Mouse (Mus musculus) lung, postnatal 0 days (tissue): Measurements from ENCODE around the gene Ephx3. TPM values are rescaled to one million over a fixed set of nuclear protein-coding genes. Genes with fewer than 3 reads are reported as not detected.

Source experiments
- ATAC-seq: fragments of 200-750 bp; cut with Nextera tagmentation; 2 replicates; pipeline ENCODE4 v1.8.0; 2017; ENCODE audit warnings: moderate library complexity
- DNase-seq: peaks from one replicate; pipeline ENCODE4 v3.0.0-alpha.2; 2016; ENCODE audit warnings: low spot score
- H3K27ac ChIP-seq: fragments of 300-500 bp; sonication (generic); 2 replicates; pipeline ENCODE4 v1.5.1; 2014; ENCODE audit warnings: antibody characterized with exemption, mild to moderate bottlenecking, low read length, mixed read lengths
- H3K27me3 ChIP-seq: fragments of 300-500 bp; sonication (generic); replicated peaks from 2 replicates; pipeline ENCODE4 v1.6.1; 2014; ENCODE audit warnings: low read length, mixed read lengths; ENCODE audit not compliant: insufficient read depth
- H3K36me3 ChIP-seq: fragments of 300-500 bp; sonication (generic); 2 replicates; pipeline ENCODE4 v1.6.1; 2014; ENCODE audit warnings: low read length, mixed read lengths; ENCODE audit not compliant: insufficient read depth
- H3K4me1 ChIP-seq: fragments of 300-500 bp; sonication (generic); 2 replicates; pipeline ENCODE4 v1.6.1; 2014; ENCODE audit warnings: antibody characterized with exemption, low read depth, low read length, mixed read lengths; ENCODE audit not compliant: insufficient read depth
- H3K4me2 ChIP-seq: fragments of 300-500 bp; sonication (generic); replicated peaks from 2 replicates; pipeline ENCODE4 v1.6.1; 2014; ENCODE audit warnings: low read depth, mild to moderate bottlenecking, low read length, moderate library complexity, mixed read lengths
- H3K4me3 ChIP-seq: fragments of 300-500 bp; sonication (generic); 2 replicates; pipeline ENCODE4 v1.5.1; 2014; ENCODE audit warnings: low read depth, low read length
- H3K9ac ChIP-seq: fragments of 300-500 bp; sonication (generic); replicated peaks from 2 replicates; pipeline ENCODE4 v1.6.1; 2014; ENCODE audit warnings: low read depth, mild to moderate bottlenecking
- H3K9me3 ChIP-seq: fragments of 300-500 bp; sonication (generic); 2 replicates; pipeline ENCODE4 v1.6.1; 2016; ENCODE audit warnings: low read length, mixed read lengths
- CTCF ChIP-seq: IDR thresholded peaks from 2 replicates; pipeline ENCODE4 v1.5.1; 2016; ENCODE audit warnings: antibody characterized with exemption, mild to moderate bottlenecking
- EP300 ChIP-seq: IDR thresholded peaks from 2 replicates; pipeline ENCODE4 v1.6.1; 2016; ENCODE audit warnings: antibody characterized with exemption, mild to moderate bottlenecking, control low read depth
- WGBS: fragments of 180-500 bp; shearing (Covaris S2); extraction: QIAGEN DNeasy Blood & Tissue Kit; methylation state at CpG from one replicate; pipeline ENCODE4 v1.1.7; 2014; 5-methylcytosine and 5-hydroxymethylcytosine counted together
- polyA plus RNA-seq: library from polyadenylated mRNA; unstranded; fragments of >200 nt; fragmentation: Nextera tagmentation; extraction: Ambion mirVana; gene quantifications from 2 replicates; pipeline ENCODE4 v1.2.1, GENCODE M21; 2015

Gene Ephx3
- polyA plus RNA-seq, 1 experiment from 2014 or later: 0.23 TPM

DNA sequence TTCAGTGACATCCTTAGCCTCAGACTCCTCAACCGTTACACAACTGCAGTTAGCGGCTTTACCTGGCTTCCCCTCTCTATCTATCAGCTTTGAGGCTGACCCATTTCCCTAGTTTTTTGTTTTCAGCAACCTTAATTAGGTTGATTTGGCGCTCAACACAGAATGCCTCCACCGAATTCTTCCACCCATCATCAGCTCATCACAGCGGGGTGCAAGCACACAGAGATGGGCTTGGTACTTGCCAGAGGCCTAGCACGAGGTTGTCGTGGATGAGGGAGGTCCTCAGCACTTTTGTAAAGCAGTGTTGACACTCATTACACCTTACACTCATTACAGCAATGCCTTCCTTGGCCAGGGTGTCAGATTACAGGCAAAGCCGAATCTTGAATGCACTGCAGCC lies 6.3 kb downstream of the Ephx3 start:
- Histone ChIP-seq H3K36me3 (no peaks in the 10 kb centered on the region), H3K4me3 (no peak overlapping the region), H3K27me3 (no peaks in the 10 kb centered on the region), H3K27ac (no peak overlapping the region), H3K4me1 (no peaks in the 10 kb centered on the region), H3K9me3 (no peaks in the 10 kb centered on the region), H3K9ac (no peak overlapping the region), H3K4me2 (no peak overlapping the region)
- 40% methylated on average over 8 of the region's 8 CpGs for WGBS
- TF ChIP-seq CTCF: no peak
- no peak for TF ChIP-seq EP300
- no peak for DNase-seq
- no peak for ATAC-seq

DNA sequence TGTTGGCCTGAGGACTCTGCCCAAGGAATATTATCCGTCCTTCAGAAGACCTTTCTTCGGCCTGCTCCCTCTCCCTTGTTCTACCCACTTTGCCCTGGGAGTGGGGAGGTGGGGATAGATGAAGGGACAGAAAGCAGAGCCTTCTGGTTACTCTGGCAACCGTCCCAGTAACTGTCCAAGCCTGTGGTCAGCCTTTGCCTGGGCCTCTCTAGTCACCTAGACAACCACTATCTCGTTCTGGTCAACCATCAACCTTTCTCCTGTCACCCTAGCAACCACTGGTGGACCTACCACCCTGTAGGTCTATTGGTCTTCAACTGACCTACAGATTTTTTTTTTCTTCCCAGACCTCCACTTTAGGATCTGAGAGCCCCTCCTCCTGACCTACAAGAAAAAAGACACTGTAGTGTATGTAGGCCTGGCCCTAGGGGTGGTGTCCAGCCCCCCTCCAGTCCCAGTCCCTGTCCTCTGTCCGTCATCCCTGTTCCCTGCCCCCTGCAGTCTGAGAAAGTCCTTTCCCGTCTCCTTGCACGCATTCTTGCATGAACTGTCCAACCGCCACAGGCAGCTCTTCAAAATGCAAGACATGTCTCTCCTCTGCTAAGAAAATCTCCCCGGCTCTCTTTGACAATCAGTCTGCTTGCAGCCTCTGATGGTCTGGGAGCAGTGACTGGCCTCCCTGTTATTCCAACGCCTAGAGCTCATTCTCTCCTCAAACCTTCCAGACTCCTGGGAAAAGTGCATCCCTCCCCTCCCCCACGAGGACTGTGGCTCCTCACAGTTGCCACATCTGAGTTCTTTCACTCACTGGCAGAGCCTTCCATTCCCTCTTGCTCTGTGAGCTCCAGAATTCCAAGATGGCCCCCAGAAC lies 9.5 kb downstream of the Ephx3 start:
- Histone ChIP-seq H3K27me3 (no peaks in the 10 kb centered on the region), H3K4me3 (no peak overlapping the region), H3K4me1 (no peaks in the 10 kb centered on the region), H3K36me3 (no peaks in the 10 kb centered on the region), H3K9me3 (no peaks in the 10 kb centered on the region), H3K9ac (no peak overlapping the region), H3K27ac (no peak overlapping the region), H3K4me2 (no peak overlapping the region)
- WGBS: 33% methylated on average over 11 of the region's 11 CpGs
- ATAC-seq (peak; percentile 32; the same call in 1 of the 2 replicates), DNase-seq (no peak)
- no peak for TF ChIP-seq EP300
- no peak for TF ChIP-seq CTCF

DNA sequence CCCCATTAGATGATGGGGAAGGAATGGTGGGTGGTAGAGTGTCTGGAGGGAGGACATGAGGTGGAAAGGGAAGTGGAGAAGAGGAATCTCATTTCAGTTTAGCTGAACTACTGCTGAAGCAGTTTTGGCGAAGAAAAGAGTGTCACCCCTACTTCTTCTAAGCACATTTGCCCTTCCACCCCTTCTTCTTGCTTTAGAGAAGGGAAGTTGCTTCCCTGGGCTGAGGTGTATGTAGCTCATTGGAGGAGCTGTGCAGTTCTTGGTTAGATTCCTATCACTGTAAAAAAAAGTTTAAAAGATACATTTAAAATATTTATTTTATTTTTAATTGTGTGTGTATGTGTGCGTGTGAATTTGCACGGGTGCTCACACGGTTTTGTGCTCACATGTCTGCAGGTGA lies 12.4 kb downstream of the Ephx3 start:
- Histone ChIP-seq H3K9me3 (no peaks in the 10 kb centered on the region), H3K9ac (no peak overlapping the region), H3K27me3 (no peaks in the 10 kb centered on the region), H3K4me1 (no peaks in the 10 kb centered on the region), H3K4me2 (no peak overlapping the region), H3K27ac (no peak overlapping the region), H3K36me3 (no peaks in the 10 kb centered on the region), H3K4me3 (no peak overlapping the region)
- TF ChIP-seq EP300 (no peak), CTCF (no peak)
- ATAC-seq: no peak
- DNase-seq: no peak
- WGBS: 79% methylated on average over 4 of the region's 4 CpGs

GRCm38 (mm10) chr17:32173166-32173565 lies 16.2 kb downstream of the Ephx3 start:
- peak; percentile 36 for DNase-seq
- 49% methylated on average over 7 of the region's 7 CpGs for WGBS
- no peaks in the 10 kb centered on the region for H3K9me3 ChIP-seq

GRCm38 (mm10) chr17:32172485-32172884 lies 16.9 kb downstream of the Ephx3 start:
- no peaks in the 10 kb centered on the region for H3K36me3 ChIP-seq
- H3K27ac ChIP-seq: no peak overlapping the region
- DNase-seq (no peak), ATAC-seq (peak; percentile 42; the same call in 1 of the 2 replicates)
- H3K9me3 ChIP-seq: no peaks in the 10 kb centered on the region
- TF ChIP-seq EP300: no peak
- TF ChIP-seq CTCF: no peak
- H3K4me1 ChIP-seq: no peaks in the 10 kb centered on the region
- no peak overlapping the region for H3K4me3 ChIP-seq
- no peak overlapping the region for H3K9ac ChIP-seq
- no peaks in the 10 kb centered on the region for H3K27me3 ChIP-seq
- H3K4me2 ChIP-seq: no peak overlapping the region
- WGBS: 68% methylated on average over 2 of the region's 2 CpGs

More at GRCm38 (mm10) chr17:32173166-32173565, 16.2 kb downstream of the Ephx3 start:
- Histone ChIP-seq H3K4me1 (no peaks in the 10 kb centered on the region), H3K27ac (no peak overlapping the region), H3K4me3 (no peak overlapping the region), H3K4me2 (no peak overlapping the region), H3K9ac (no peak overlapping the region), H3K27me3 (no peaks in the 10 kb centered on the region), H3K36me3 (no peaks in the 10 kb centered on the region)
- TF ChIP-seq CTCF (no peak), EP300 (peak; percentile 28; the same call in 1 of the 2 replicates)
- peak; percentile 83 for ATAC-seq

DNA sequence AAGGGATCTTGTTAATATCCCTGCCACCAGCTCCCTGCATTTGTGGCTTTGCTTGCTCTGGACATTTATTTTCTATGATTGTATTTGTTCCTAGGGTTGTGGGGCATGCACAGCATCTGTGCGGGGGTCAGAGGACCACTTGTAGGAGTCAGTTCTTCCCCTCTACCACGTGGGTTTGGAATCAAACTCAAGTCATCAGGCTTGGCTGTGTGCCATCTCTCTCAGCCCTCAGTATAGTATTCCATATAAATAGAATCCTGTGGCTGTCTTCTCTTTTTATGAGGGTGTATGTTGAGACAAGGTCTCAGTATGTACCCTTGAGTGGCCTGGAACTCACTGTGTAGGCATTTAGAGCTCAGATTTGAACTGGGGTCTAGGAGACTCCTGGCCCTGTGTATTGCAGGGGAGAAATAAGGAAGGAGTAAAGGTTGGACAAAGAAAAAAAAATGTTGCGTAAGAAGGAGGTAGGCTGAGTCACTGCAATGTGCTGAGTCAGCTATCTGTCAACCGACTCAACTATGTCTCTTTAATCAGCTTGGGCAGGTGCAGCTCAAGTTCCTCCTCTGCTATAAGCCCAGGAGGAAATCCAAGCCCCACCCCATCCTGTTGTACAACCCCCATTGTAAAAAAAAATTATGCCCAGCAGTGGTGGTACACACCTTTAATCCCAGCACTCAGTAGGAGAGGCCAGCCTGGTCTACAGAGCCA lies 19.7 kb downstream of the Ephx3 start:
- no peaks in the 10 kb centered on the region; the same call in 1 of the 2 replicates for H3K4me1 ChIP-seq
- no peak overlapping the region for H3K27ac ChIP-seq
- no peak overlapping the region for H3K9ac ChIP-seq
- no peak overlapping the region for H3K4me2 ChIP-seq
- no peaks in the 10 kb centered on the region for H3K9me3 ChIP-seq
- H3K27me3 ChIP-seq: no peaks in the 10 kb centered on the region; the same call in 1 of the 2 replicates
- TF ChIP-seq CTCF (no peak), EP300 (no peak)
- H3K4me3 ChIP-seq: no peak overlapping the region
- H3K36me3 ChIP-seq: no peaks in the 10 kb centered on the region
- WGBS: 51% methylated on average over 4 of the region's 4 CpGs
- DNase-seq (peak; percentile 27), ATAC-seq (no peak)
